Mouse (Mus musculus) liver, postnatal 0 days (tissue): ENCODE data around the gene Hoxd10. TPM values are rescaled to one million over a fixed set of nuclear protein-coding genes. Genes with fewer than 3 reads are reported as not detected.

Source experiments
- ATAC-seq: fragments of 200-750 bp; cut with Nextera tagmentation; 2 replicates; pipeline ENCODE4 v1.8.0; 2017; ENCODE audit warnings: mild to moderate bottlenecking, moderate library complexity
- DNase-seq: peaks from one replicate; pipeline ENCODE4 v3.0.0-alpha.2; 2016
- H3K27ac ChIP-seq: fragments of 300-500 bp; sonication (generic); 2 replicates; pipeline ENCODE4 v1.5.1; 2014; ENCODE audit warnings: antibody characterized with exemption, moderate library complexity, mild to moderate bottlenecking, low read depth
- H3K27me3 ChIP-seq: fragments of 300-500 bp; sonication (generic); 2 replicates; pipeline ENCODE4 v1.6.1; 2014; ENCODE audit warnings: low read length, control low read depth, mixed read lengths; ENCODE audit not compliant: insufficient read depth
- H3K36me3 ChIP-seq: fragments of 300-500 bp; sonication (generic); replicated peaks from 2 replicates; pipeline ENCODE4 v1.6.1; 2014; ENCODE audit warnings: mild to moderate bottlenecking, control low read depth, low read length, moderate library complexity, mixed read lengths; ENCODE audit not compliant: insufficient read depth
- H3K4me1 ChIP-seq: fragments of 300-500 bp; sonication (generic); 2 replicates; pipeline ENCODE4 v1.6.1; 2014; ENCODE audit warnings: antibody characterized with exemption, mild to moderate bottlenecking, control low read depth; ENCODE audit not compliant: insufficient read depth
- H3K4me2 ChIP-seq: fragments of 300-500 bp; sonication (generic); 2 replicates; pipeline ENCODE4 v1.6.1; 2014; ENCODE audit warnings: low read depth, mild to moderate bottlenecking, low read length, moderate library complexity, mixed read lengths
- H3K4me3 ChIP-seq: fragments of 300-500 bp; sonication (generic); 2 replicates; pipeline ENCODE4 v1.5.1; 2014; ENCODE audit warnings: low read depth, low read length
- H3K9ac ChIP-seq: fragments of 300-500 bp; sonication (generic); replicated peaks from 2 replicates; pipeline ENCODE4 v1.6.1; 2014; ENCODE audit warnings: mild to moderate bottlenecking, moderate library complexity
- H3K9me3 ChIP-seq: fragments of 300-500 bp; sonication (generic); 2 replicates; pipeline ENCODE4 v1.6.1; 2016; ENCODE audit warnings: mild to moderate bottlenecking, control low read depth, low read length, mixed read lengths
- CTCF ChIP-seq: sonication (generic); IDR thresholded peaks from 2 replicates; pipeline ENCODE4 v1.5.1; 2016; ENCODE audit warnings: antibody characterized with exemption, low read depth
- EP300 ChIP-seq: IDR thresholded peaks from 2 replicates; pipeline ENCODE4 v1.6.1; 2016; ENCODE audit warnings: antibody characterized with exemption, low read depth, mild to moderate bottlenecking
- WGBS: fragments of 180-500 bp; shearing (Covaris S2); extraction: QIAGEN DNeasy Blood & Tissue Kit; methylation state at CpG from one replicate; pipeline ENCODE4 v1.1.7; 2014; ENCODE audit not compliant: insufficient replicate concordance; 5-methylcytosine and 5-hydroxymethylcytosine counted together
- polyA plus RNA-seq: library from polyadenylated mRNA; unstranded; fragments of >200 nt; fragmentation: Nextera tagmentation; extraction: Ambion mirVana; gene quantifications from 2 replicates; pipeline ENCODE4 v1.2.1, GENCODE M21; 2015

Gene Hoxd10
- polyA plus RNA-seq, 1 experiment from 2014 or later = not detected

DNA sequence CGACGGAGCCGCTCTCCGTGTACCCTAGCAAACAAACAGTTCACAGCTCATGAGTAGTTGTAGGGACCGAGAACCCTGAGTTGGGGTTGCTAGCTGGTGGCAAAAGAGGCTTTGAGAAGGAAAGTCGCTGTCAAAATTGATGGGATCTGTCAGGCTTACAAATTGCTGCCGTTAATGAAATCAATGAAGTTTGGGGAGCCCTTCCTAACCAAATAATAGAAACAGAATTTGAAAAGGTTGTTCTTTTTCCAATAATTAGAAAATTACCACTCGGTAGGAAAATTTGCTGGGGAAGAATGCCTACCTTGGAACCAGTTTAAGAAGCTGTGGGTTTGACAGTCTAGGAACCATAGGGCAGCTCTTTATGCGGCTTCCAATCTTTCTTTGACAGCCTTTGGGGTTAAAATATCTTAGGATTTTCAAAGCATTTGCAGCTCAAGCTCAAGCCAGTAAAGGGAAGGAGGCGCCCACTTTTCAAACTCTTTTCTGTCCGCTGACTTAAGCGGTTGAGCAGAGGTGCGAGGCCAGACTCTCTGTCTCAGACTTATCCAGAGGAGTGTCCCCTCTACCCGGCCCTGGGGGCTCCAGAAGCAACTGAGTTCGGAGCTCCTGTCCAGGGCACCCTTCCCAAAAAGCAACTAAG lies 33.6 kb upstream of the Hoxd10 start:
- no peak for DNase-seq
- peak overlapping the region; percentile 51; the same call in 1 of the 2 replicates for H3K4me2 ChIP-seq
- H3K27me3 ChIP-seq = peaks cover 94% of the 10 kb centered on the region
- H3K27ac ChIP-seq = no peak overlapping the region
- WGBS = 2% methylated on average over 15 of the region's 15 CpGs
- TF ChIP-seq EP300 (no peak), CTCF (no peak)
- no peaks in the 10 kb centered on the region for H3K36me3 ChIP-seq
- H3K9ac ChIP-seq = no peak overlapping the region
- ATAC-seq = no peak
- H3K4me1 ChIP-seq = peaks cover 15% of the 10 kb centered on the region
- H3K4me3 ChIP-seq = peak overlapping the region; percentile 22; the same call in 1 of the 2 replicates
- no peaks in the 10 kb centered on the region for H3K9me3 ChIP-seq

- H3K9ac ChIP-seq = no peak overlapping the region
- H3K36me3 ChIP-seq = no peaks in the 10 kb centered on the region
- no peak for TF ChIP-seq CTCF
- TF ChIP-seq EP300 = no peak
- H3K4me3 ChIP-seq = no peak overlapping the region
- H3K9me3 ChIP-seq = no peaks in the 10 kb centered on the region
- peaks cover 98% of the 10 kb centered on the region for H3K27me3 ChIP-seq
- H3K4me2 ChIP-seq = no peak overlapping the region
- no peak overlapping the region for H3K27ac ChIP-seq
- peaks cover 15% of the 10 kb centered on the region for H3K4me1 ChIP-seq
- ATAC-seq = no peak
- no peak for DNase-seq
- 3% methylated on average over 47 of the region's 47 CpGs for WGBS
Observed at GRCm38 (mm10) chr2:74658667-74659371, 32.9 kb upstream of the Hoxd10 start.

- H3K36me3 ChIP-seq = no peaks in the 10 kb centered on the region
- DNase-seq = no peak
- H3K4me1 ChIP-seq = peaks cover 15% of the 10 kb centered on the region
- 4% methylated on average over 28 of the region's 28 CpGs for WGBS
- no peak within 1 kb of the TSS for H3K4me2 ChIP-seq
- no peaks in the 10 kb centered on the region for H3K9me3 ChIP-seq
- no peak within 1 kb of the TSS for H3K9ac ChIP-seq
- peaks cover 98% of the 10 kb centered on the region for H3K27me3 ChIP-seq
- no peak for ATAC-seq
- H3K4me3 ChIP-seq = no peak within 1 kb of the TSS
- TF ChIP-seq CTCF (no peak), EP300 (no peak)
- no peak within 1 kb of the TSS for H3K27ac ChIP-seq
Observed at GRCm38 (mm10) chr2:74659507-74660005, 32.2 kb upstream of the Hoxd10 start, which contains the start of gene Evx2. Gene Evx2 (minus strand): TSS chr2:74659557.

DNA sequence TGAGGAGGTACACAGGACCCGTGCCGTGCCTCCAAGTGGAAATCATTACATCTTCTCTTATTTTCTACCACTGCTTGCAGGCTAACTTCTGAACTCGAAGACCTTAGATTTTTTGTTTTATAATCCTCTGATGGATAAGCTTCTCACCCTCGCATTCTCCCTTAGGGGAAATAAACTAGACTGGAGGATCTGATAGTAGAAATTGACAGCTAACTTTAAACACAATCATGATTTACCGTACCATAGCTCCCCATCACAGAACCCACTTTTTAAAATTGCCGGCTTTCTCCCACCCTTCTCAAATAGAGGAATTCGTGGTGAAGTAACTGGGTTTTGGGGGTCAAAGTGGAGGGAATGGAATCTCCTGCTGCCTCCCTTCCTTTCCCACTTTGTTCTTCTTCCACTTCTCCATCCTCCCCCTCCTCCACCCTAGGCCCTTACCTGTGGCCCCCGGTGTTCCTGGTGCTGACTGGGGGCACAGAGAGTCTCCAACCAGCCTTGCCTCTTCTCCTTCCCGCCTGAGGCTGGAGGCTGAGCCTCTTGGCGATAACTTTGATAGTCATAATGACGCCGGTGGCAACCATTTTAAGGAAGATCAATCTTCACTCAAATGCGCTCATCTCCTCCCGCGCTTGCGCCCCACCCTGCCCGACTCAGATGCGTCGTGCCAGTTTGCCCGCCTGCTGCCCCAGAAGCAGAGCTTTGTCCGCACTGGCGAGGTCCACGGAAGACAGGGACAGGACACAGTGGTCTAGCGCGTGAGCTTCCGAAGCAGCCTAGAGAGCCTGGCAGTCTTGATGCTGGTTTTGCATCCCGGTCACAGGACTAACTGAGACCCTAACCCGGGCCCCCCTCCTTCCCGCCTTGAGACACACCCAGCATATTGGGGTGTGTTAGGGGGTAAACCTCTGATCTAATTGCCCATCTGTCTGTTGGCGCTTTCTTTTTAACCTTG lies 31.0 kb upstream of the Hoxd10 start:
- DNase-seq = no peak
- Histone ChIP-seq H3K27me3 (peaks cover 98% of the 10 kb centered on the region), H3K27ac (no peak overlapping the region), H3K9ac (no peak overlapping the region), H3K9me3 (no peaks in the 10 kb centered on the region), H3K4me1 (peaks cover 11% of the 10 kb centered on the region), H3K4me2 (no peak overlapping the region), H3K4me3 (no peak overlapping the region), H3K36me3 (no peaks in the 10 kb centered on the region)
- TF ChIP-seq EP300 = no peak
- TF ChIP-seq CTCF = no peak
- no peak for ATAC-seq
- 5% methylated on average over 30 of the region's 30 CpGs for WGBS

GRCm38 (mm10) chr2:74661685-74662084 lies 30.0 kb upstream of the Hoxd10 start:
- Histone ChIP-seq H3K4me1 (peaks cover 7% of the 10 kb centered on the region), H3K9ac (no peak overlapping the region), H3K9me3 (no peaks in the 10 kb centered on the region), H3K27ac (no peak overlapping the region), H3K4me3 (no peak overlapping the region), H3K36me3 (no peaks in the 10 kb centered on the region), H3K27me3 (peaks cover 98% of the 10 kb centered on the region), H3K4me2 (no peak overlapping the region)
- DNase-seq (peak; percentile 52), ATAC-seq (no peak)
- WGBS = 4% methylated on average over 14 of the region's 14 CpGs
- peak; percentile 47 for TF ChIP-seq CTCF
- no peak for TF ChIP-seq EP300
